8 mouse cellular contexts compared by ENCODE assay signal in the genomic region with DNA sequence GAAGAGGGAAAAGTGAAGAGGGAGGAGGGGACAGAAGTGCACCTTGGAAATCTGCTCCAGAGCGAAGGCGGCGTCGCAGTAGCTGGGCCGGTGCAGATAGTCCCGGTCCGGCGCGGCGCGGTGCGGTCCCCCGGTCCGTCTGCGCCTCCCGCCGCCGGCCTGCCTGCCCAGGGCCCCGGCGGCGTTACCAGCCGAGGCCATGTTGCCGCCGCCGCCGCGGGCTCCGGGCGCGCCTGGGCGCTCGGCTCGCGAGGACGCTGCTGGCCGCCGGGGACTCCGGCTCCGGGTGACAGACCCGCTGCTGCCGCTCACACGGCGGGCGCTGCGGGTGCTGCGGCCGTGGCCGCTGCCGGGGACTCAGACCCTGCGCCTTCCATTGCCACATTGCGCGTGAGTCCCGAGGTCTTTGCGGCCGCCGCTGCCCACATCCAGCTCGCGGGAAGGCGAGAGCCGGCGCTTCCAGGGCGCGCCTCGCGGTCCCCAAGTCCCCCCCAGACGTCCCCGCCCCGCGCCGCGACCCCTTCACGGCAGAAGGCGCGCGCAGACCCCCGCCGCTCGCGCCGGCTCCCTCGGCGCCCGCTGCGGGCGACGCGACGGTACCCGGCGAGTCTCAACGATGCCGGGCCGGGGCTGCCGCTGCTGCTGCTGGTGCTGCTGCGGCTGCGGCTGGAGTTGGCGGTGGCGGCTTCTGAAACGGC. TPM values are rescaled to one million over a fixed set of nuclear protein-coding genes. Genes with fewer than 3 reads are reported as not detected.
DNase-seq lines count a peak whose midpoint lies in the region; ATAC-seq and TF ChIP-seq lines count a peak whose summit lies in the region.

No protein-coding gene starts in this region.

- TF ChIP-seq POLR2A in CH12.LX (IDR thresholded peaks at IDR 0.05; ENCODE audit: low read depth, low read length): no peak

- H3K36me3 ChIP-seq in heart, embryonic 10.5 days: peaks cover 3% of the 10 kb centered on the region; the same call in 1 of the 2 replicates
- peaks cover 0 to 6% of the 10 kb centered on the region in 2 experiments for H3K36me3 ChIP-seq in CH12.LX (replicated peaks in 1 of 2; ENCODE audit: control insufficient read depth in 1 of 2, insufficient read depth in 1 of 2, low read length in 1 of 2)
- 0 out of 2 replicates have a peak, but pooled peaks cover 4% of the 10 kb centered on the region for H3K36me3 ChIP-seq in heart, embryonic 14.5 days (ENCODE audit: control insufficient read depth, insufficient read depth, low read length)
- H3K36me3 ChIP-seq in limb, embryonic 15.5 days: no peaks in the 10 kb centered on the region
- no peaks in the 10 kb centered on the region for H3K36me3 ChIP-seq in neural tube, embryonic 14.5 days (ENCODE audit: control insufficient read depth, insufficient read depth, low read length)

- H3K4me1 ChIP-seq in heart, embryonic 10.5 days: peaks cover 20% of the 10 kb centered on the region
- H3K4me1 ChIP-seq in CH12.LX (ENCODE audit: control insufficient read depth in 1 of 2, insufficient read depth in 2 of 2): peaks cover 4 to 25% of the 10 kb centered on the region in 2 experiments
- peaks cover 2 to 19% of the 10 kb centered on the region in 2 experiments; a peak in 3 of 4 replicates for H3K4me1 ChIP-seq in heart, embryonic 14.5 days (ENCODE audit: control insufficient read depth in 2 of 2, insufficient read depth in 2 of 2, low read length in 2 of 2)
- peaks cover 20% of the 10 kb centered on the region; the same call in 1 of the 2 replicates for H3K4me1 ChIP-seq in limb, embryonic 15.5 days
- H3K4me1 ChIP-seq in neural tube, embryonic 14.5 days (ENCODE audit: control insufficient read depth, insufficient read depth, low read length): peaks cover 23% of the 10 kb centered on the region

- H3K4me2 ChIP-seq in CH12.LX (ENCODE audit: insufficient read depth, low read depth, poor library complexity, severe bottlenecking): peak overlapping the region; percentile 60; the same call in 1 of the 2 replicates
- peak overlapping the region; percentile 84 for H3K4me2 ChIP-seq in heart, embryonic 14.5 days (ENCODE audit: low read length)
- H3K4me2 ChIP-seq in limb, embryonic 15.5 days: peak overlapping the region; percentile 94
- peak overlapping the region; percentile 96 for H3K4me2 ChIP-seq in neural tube, embryonic 14.5 days (ENCODE audit: low read depth, low read length)

- under 1% methylated on average over 99 of the region's 99 CpGs for WGBS in heart, embryonic 10.5 days
- 0% methylated on average over 93 of the region's 99 CpGs for WGBS in heart, embryonic 14.5 days
- 1% methylated on average over 86 of the region's 99 CpGs for WGBS in limb, embryonic 15.5 days
- WGBS in neural tube, embryonic 14.5 days: under 1% methylated on average over 88 of the region's 99 CpGs

- dilution Hi-C loops in CH12.LX (cut with MboI; ENCODE audit: extremely low pct_ligation_motif_present, extremely low pct_unique_long_range_greater_than_20kb, low sequenced_read_pairs): no loop called here

- in situ Hi-C loops in CH12.LX (cut with MboI; ENCODE audit: low pct_ligation_motif_present, low pct_unique_long_range_greater_than_20kb, low sequenced_read_pairs): loop anchor here (25.0 kb wide), 1 partner anchor 247 kb away; the partner anchor contains the start of gene Ercc6l2

- no peaks in the 10 kb centered on the region for H3K9me3 ChIP-seq in heart, embryonic 10.5 days
- H3K9me3 ChIP-seq in CH12.LX (replicated peaks; ENCODE audit: low read length): no peaks in the 10 kb centered on the region
- H3K9me3 ChIP-seq in heart, embryonic 14.5 days (ENCODE audit: control insufficient read depth, low read length): no peaks in the 10 kb centered on the region
- H3K9me3 ChIP-seq in limb, embryonic 15.5 days: no peaks in the 10 kb centered on the region
- H3K9me3 ChIP-seq in neural tube, embryonic 14.5 days (ENCODE audit: control insufficient read depth, low read length): no peaks in the 10 kb centered on the region

- TF ChIP-seq CTCF in CH12.LX (conservative IDR thresholded peaks at IDR 0.05 in 1 of 2, IDR thresholded peaks at IDR 0.05 in 1 of 2; ENCODE audit: low read depth in 2 of 2, low read length in 2 of 2): no peak

- TF ChIP-seq RAD21 in CH12.LX (IDR thresholded peaks at IDR 0.05; ENCODE audit: low read depth, low read length): no peak

- DNase-seq in heart, embryonic 10.5 days (ENCODE audit: low spot score): no peak
- no peak for DNase-seq in heart, adult 11 months
- no peak for DNase-seq in CH12.LX (ENCODE audit: extremely low read depth)
- DNase-seq in cerebellum, adult 11-12 months: peak; percentile 58

- H3K27me3 ChIP-seq in heart, embryonic 10.5 days (ENCODE audit: insufficient read depth, poor library complexity, severe bottlenecking): peaks cover 9% of the 10 kb centered on the region; the same call in 1 of the 2 replicates
- H3K27me3 ChIP-seq in CH12.LX (replicated peaks): peaks cover 14% of the 10 kb centered on the region
- peaks cover 11% of the 10 kb centered on the region; the same call in 1 of the 2 replicates for H3K27me3 ChIP-seq in heart, embryonic 14.5 days (ENCODE audit: control insufficient read depth, insufficient read depth, low read length)
- H3K27me3 ChIP-seq in limb, embryonic 15.5 days: peaks cover 15% of the 10 kb centered on the region; the same call in 1 of the 2 replicates
- 0 out of 2 replicates have a peak, but pooled peaks cover 3% of the 10 kb centered on the region for H3K27me3 ChIP-seq in neural tube, embryonic 14.5 days (ENCODE audit: control insufficient read depth, insufficient read depth, low read length)

- peak overlapping the region; percentile 96 for H3K27ac ChIP-seq in heart, embryonic 10.5 days
- peak overlapping the region; percentile 87 for H3K27ac ChIP-seq in CH12.LX (ENCODE audit: insufficient read depth, low read depth)
- H3K27ac ChIP-seq in heart, embryonic 14.5 days (replicated peaks in 1 of 2; ENCODE audit: control insufficient read depth in 1 of 2, insufficient read depth in 1 of 2, low read depth in 2 of 2, low read length in 2 of 2): peak overlapping the region; percentile 89 to 98
- peak overlapping the region; percentile 99 for H3K27ac ChIP-seq in limb, embryonic 15.5 days
- peak overlapping the region; percentile 98 for H3K27ac ChIP-seq in neural tube, embryonic 14.5 days (ENCODE audit: low read depth, low read length)

- no peak for ATAC-seq in heart, embryonic 14.5 days (ENCODE audit: insufficient number of reproducible peaks, insufficient read depth, low FRiP score, low read depth)
- no peak for ATAC-seq in limb, embryonic 15.5 days (ENCODE audit: insufficient number of reproducible peaks, low FRiP score, low TSS enrichment, low read depth)
- ATAC-seq in neural tube, embryonic 14.5 days (ENCODE audit: low read depth): no peak; the same call in 1 of the 2 replicates
- ATAC-seq in monocyte, adult 5-6 weeks (replicated peaks; ENCODE audit: insufficient number of reproducible peaks, low FRiP score, low TSS enrichment, poor library complexity, severe bottlenecking): no peak

- peak overlapping the region; percentile 63 for H3K9ac ChIP-seq in CH12.LX (ENCODE audit: insufficient read depth, low read depth)
- H3K9ac ChIP-seq in heart, embryonic 14.5 days (ENCODE audit: low read length): peak overlapping the region; percentile 92
- peak overlapping the region; percentile 83 for H3K9ac ChIP-seq in limb, embryonic 15.5 days
- peak overlapping the region; percentile 93 for H3K9ac ChIP-seq in neural tube, embryonic 14.5 days (replicated peaks; ENCODE audit: low read depth, low read length)

- peaks cover 33% of the 10 kb centered on the region for H3K79me2 ChIP-seq in CH12.LX (replicated peaks; ENCODE audit: control insufficient read depth, extremely low read depth, insufficient read depth, poor library complexity, severe bottlenecking)

- H3K4me3 ChIP-seq in heart, embryonic 10.5 days: peak overlapping the region; percentile 95
- peak overlapping the region; percentile 61 to 74 (median 70) for H3K4me3 ChIP-seq in CH12.LX (replicated peaks in 1 of 3; ENCODE audit: low read depth in 2 of 3, low read length in 2 of 3, poor library complexity in 1 of 3)
- peak overlapping the region; percentile 73 to 85 for H3K4me3 ChIP-seq in heart, embryonic 14.5 days (ENCODE audit: control insufficient read depth in 1 of 2, insufficient read depth in 1 of 2, low read depth in 1 of 2, low read length in 2 of 2)
- peak overlapping the region; percentile 84 for H3K4me3 ChIP-seq in limb, embryonic 15.5 days
- peak overlapping the region; percentile 89 for H3K4me3 ChIP-seq in neural tube, embryonic 14.5 days (ENCODE audit: low read depth, low read length)

- no peak for TF ChIP-seq EP300 in CH12.LX (IDR thresholded peaks at IDR 0.05; ENCODE audit: low read length)

TF ChIP-seq in CH12.LX, 34 proteins besides CTCF, POLR2A, EP300 and RAD21:
- no peak for TF ChIP-seq MYC (IDR thresholded peaks at IDR 0.05; ENCODE audit: low read depth, low read length)
- TF ChIP-seq CHD1 (IDR thresholded peaks at IDR 0.05; ENCODE audit: low read depth, low read length): 0 out of 2 replicates have a peak, but pooled peaks have one; percentile 22
- TF ChIP-seq UBTF (IDR thresholded peaks at IDR 0.05; ENCODE audit: low read depth, low read length): peak; percentile 96; the same call in 1 of the 2 replicates
- TF ChIP-seq MAX (IDR thresholded peaks at IDR 0.05; ENCODE audit: low read length): no peak
- TF ChIP-seq MXI1 (IDR thresholded peaks at IDR 0.05; ENCODE audit: low read depth, low read length): 0 out of 2 replicates have a peak, but pooled peaks have one; percentile 16

RNA-seq across cellular contexts. Expression of gene Ptch1, which starts 7.9 kb away (rescaled TPM):
- polyA plus RNA-seq in heart, embryonic 10.5 days (2016; fragmentation: Nextera tagmentation; extraction: Ambion mirVana): 8.1 and 16.9 TPM in 2 replicates
- total RNA-seq in CH12.LX (2012; rRNA removed): 7.4 and 8.2 TPM in 2 replicates
- 5.2 and 6.2 TPM in 2 replicates for total RNA-seq in CH12.LX (2014; rRNA removed)
- polyA plus RNA-seq in CH12.LX (2012; ENCODE audit: insufficient read length, low read depth): 14.9 and 15.5 TPM in 2 replicates
- polyA plus RNA-seq in heart, embryonic 14.5 days (2014; fragmentation: Nextera tagmentation; extraction: Ambion mirVana): 8.4 and 9.0 TPM in 2 replicates
- 17.4 and 19.5 TPM in 2 replicates for polyA plus RNA-seq in limb, embryonic 15.5 days (2015; fragmentation: Nextera tagmentation; extraction: Ambion mirVana)
- 26.4 and 28.7 TPM in 2 replicates for polyA plus RNA-seq in neural tube, embryonic 14.5 days (2014; fragmentation: Nextera tagmentation; extraction: Ambion mirVana)
- total RNA-seq in monocyte, adult 5-6 weeks (2017): 1.2 to 9.9 TPM (median 2.8 TPM) in 3 replicates
